Mouse (Mus musculus) limb, embryonic 13.5 days (tissue): ENCODE data around the gene Tex36. TPM values are rescaled to one million over a fixed set of nuclear protein-coding genes. Genes with fewer than 3 reads are reported as not detected.

ENCODE experiments used
- ATAC-seq: fragments of 200-750 bp; cut with Nextera tagmentation; 2 replicates; pipeline ENCODE4 v1.8.0; 2017; ENCODE audit warnings: low read depth, moderate number of reproducible peaks, moderate TSS enrichment; ENCODE audit not compliant: low FRiP score
- H3K27ac ChIP-seq: fragments of 300-500 bp; sonication (generic); 2 replicates; pipeline ENCODE4 v1.5.1; 2015; ENCODE audit warnings: inconsistent platforms, mild to moderate bottlenecking, moderate library complexity
- H3K27me3 ChIP-seq: fragments of 300-500 bp; sonication (generic); 2 replicates; pipeline ENCODE4 v1.6.1; 2015; ENCODE audit warnings: mild to moderate bottlenecking, inconsistent platforms
- H3K36me3 ChIP-seq: fragments of 300-500 bp; sonication (generic); 2 replicates; pipeline ENCODE4 v1.6.1; 2015; ENCODE audit warnings: inconsistent platforms, mild to moderate bottlenecking, moderate library complexity
- H3K4me1 ChIP-seq: fragments of 300-500 bp; sonication (generic); 2 replicates; pipeline ENCODE4 v1.6.1; 2015; ENCODE audit warnings: inconsistent platforms
- H3K4me2 ChIP-seq: fragments of 300-500 bp; sonication (generic); replicated peaks from 2 replicates; pipeline ENCODE4 v1.6.1; 2015; ENCODE audit warnings: inconsistent platforms, mild to moderate bottlenecking, moderate library complexity
- H3K4me3 ChIP-seq: fragments of 300-500 bp; sonication (generic); 2 replicates; pipeline ENCODE4 v1.5.1; 2015; ENCODE audit warnings: moderate library complexity, mild to moderate bottlenecking, inconsistent platforms
- H3K9ac ChIP-seq: fragments of 300-500 bp; sonication (generic); 2 replicates; pipeline ENCODE4 v1.6.1; 2015; ENCODE audit warnings: mild to moderate bottlenecking, inconsistent platforms
- H3K9me3 ChIP-seq: fragments of 300-500 bp; sonication (generic); 2 replicates; pipeline ENCODE4 v1.6.1; 2016; ENCODE audit warnings: inconsistent platforms
- WGBS: fragments of 180-500 bp; shearing (Covaris S2); methylation state at CpG from one replicate; pipeline ENCODE4 v1.1.7; 2015; 5-methylcytosine and 5-hydroxymethylcytosine counted together
- polyA plus RNA-seq: library from polyadenylated mRNA; unstranded; fragments of >200 nt; fragmentation: Nextera tagmentation; extraction: Ambion mirVana; gene quantifications from 2 replicates; pipeline ENCODE4 v1.2.1, GENCODE M21; 2015

Tex36 gene
- polyA plus RNA-seq, 1 experiment from 2014 or later: not detected

GRCm38 (mm10) chr7:133545631-133546030 lies 56.3 kb downstream of the Tex36 start:
- WGBS: 86% methylated on average over 3 of the region's 3 CpGs
- no peak for ATAC-seq

GRCm38 (mm10) chr7:133544966-133545365 lies 57.0 kb downstream of the Tex36 start:
- H3K4me3 ChIP-seq: no peak overlapping the region
- H3K4me1 ChIP-seq: no peaks in the 10 kb centered on the region
- no peak overlapping the region for H3K27ac ChIP-seq
- H3K4me2 ChIP-seq: no peak overlapping the region
- WGBS: 49% methylated on average over 2 of the region's 2 CpGs
- H3K36me3 ChIP-seq: no peaks in the 10 kb centered on the region
- ATAC-seq: no peak
- peaks cover 6% of the 10 kb centered on the region; the same call in 1 of the 2 replicates for H3K9me3 ChIP-seq
- no peak overlapping the region for H3K9ac ChIP-seq
- H3K27me3 ChIP-seq: no peaks in the 10 kb centered on the region

More at GRCm38 (mm10) chr7:133545631-133546030, 56.3 kb downstream of the Tex36 start:
- H3K27ac ChIP-seq: no peak overlapping the region
- no peaks in the 10 kb centered on the region for H3K4me1 ChIP-seq
- H3K36me3 ChIP-seq: no peaks in the 10 kb centered on the region
- H3K27me3 ChIP-seq: no peaks in the 10 kb centered on the region
- peaks cover 6% of the 10 kb centered on the region; the same call in 1 of the 2 replicates for H3K9me3 ChIP-seq
- H3K9ac ChIP-seq: no peak overlapping the region
- H3K4me3 ChIP-seq: no peak overlapping the region
- no peak overlapping the region for H3K4me2 ChIP-seq

- H3K27me3 ChIP-seq: no peaks in the 10 kb centered on the region
- H3K36me3 ChIP-seq: no peaks in the 10 kb centered on the region
- no peak overlapping the region for H3K4me2 ChIP-seq
- no peak overlapping the region for H3K4me3 ChIP-seq
- peaks cover 6% of the 10 kb centered on the region; the same call in 1 of the 2 replicates for H3K9me3 ChIP-seq
- no peak overlapping the region for H3K27ac ChIP-seq
- H3K4me1 ChIP-seq: no peaks in the 10 kb centered on the region
- WGBS: 86% methylated on average over 4 of the region's 4 CpGs
- no peak overlapping the region for H3K9ac ChIP-seq
- no peak for ATAC-seq
These were observed 58.8 kb downstream of the Tex36 start for GRCm38 (mm10) chr7:133543131-133543530.

- no peak for ATAC-seq
- H3K4me3 ChIP-seq: no peak overlapping the region
- no peaks in the 10 kb centered on the region for H3K4me1 ChIP-seq
These were observed 64.6 kb downstream of the Tex36 start for GRCm38 (mm10) chr7:133537366-133537765.

More at GRCm38 (mm10) chr7:133537366-133537765, 64.6 kb downstream of the Tex36 start:
- no peak overlapping the region for H3K27ac ChIP-seq
- no peaks in the 10 kb centered on the region for H3K36me3 ChIP-seq
- no peaks in the 10 kb centered on the region for H3K27me3 ChIP-seq
- 83% methylated on average over 4 of the region's 4 CpGs for WGBS
- H3K4me2 ChIP-seq: no peak overlapping the region
- H3K9ac ChIP-seq: no peak overlapping the region
- H3K9me3 ChIP-seq: no peaks in the 10 kb centered on the region

Other genes with a start within 250 kb of the Tex36 start
- gene Edrf1, start 35.4 kb upstream of the Tex36 start, polyA plus RNA-seq: 21.6 TPM in 2 replicates
- not detected in 2 replicates for gene Mmp21, start 77.9 kb upstream of the Tex36 start, polyA plus RNA-seq
- 206 and 207 TPM in 2 replicates for gene Bccip, start 107.2 kb upstream of the Tex36 start, polyA plus RNA-seq
- gene Uros, start 107.9 kb upstream of the Tex36 start, polyA plus RNA-seq: 32.5 and 36.5 TPM in 2 replicates
- gene Fank1, start 174.7 kb upstream of the Tex36 start, polyA plus RNA-seq: 0.17 and 0.22 TPM in 2 replicates
- 17.9 and 18.6 TPM in 2 replicates for gene Dhx32, start 180.6 kb upstream of the Tex36 start, polyA plus RNA-seq